Mouse (Mus musculus) liver, postnatal 0 days (tissue): Measurements from ENCODE around the gene Asb17. TPM values are rescaled to one million over a fixed set of nuclear protein-coding genes. Genes with fewer than 3 reads are reported as not detected.
"Not testable (repeated sequence)": the region's sequence is repeated elsewhere in the genome, so short reads cannot be mapped to it uniquely, and the experiment has no call there.

Experiments
- ATAC-seq: fragments of 200-750 bp; cut with Nextera tagmentation; 2 replicates; pipeline ENCODE4 v1.8.0; 2017; ENCODE audit warnings: mild to moderate bottlenecking, moderate library complexity
- DNase-seq: peaks from one replicate; pipeline ENCODE4 v3.0.0-alpha.2; 2016
- H3K27ac ChIP-seq: fragments of 300-500 bp; sonication (generic); 2 replicates; pipeline ENCODE4 v1.5.1; 2014; ENCODE audit warnings: antibody characterized with exemption, moderate library complexity, mild to moderate bottlenecking, low read depth
- H3K27me3 ChIP-seq: fragments of 300-500 bp; sonication (generic); 2 replicates; pipeline ENCODE4 v1.6.1; 2014; ENCODE audit warnings: low read length, control low read depth, mixed read lengths; ENCODE audit not compliant: insufficient read depth
- H3K36me3 ChIP-seq: fragments of 300-500 bp; sonication (generic); replicated peaks from 2 replicates; pipeline ENCODE4 v1.6.1; 2014; ENCODE audit warnings: mild to moderate bottlenecking, control low read depth, low read length, moderate library complexity, mixed read lengths; ENCODE audit not compliant: insufficient read depth
- H3K4me1 ChIP-seq: fragments of 300-500 bp; sonication (generic); 2 replicates; pipeline ENCODE4 v1.6.1; 2014; ENCODE audit warnings: antibody characterized with exemption, mild to moderate bottlenecking, control low read depth; ENCODE audit not compliant: insufficient read depth
- H3K4me2 ChIP-seq: fragments of 300-500 bp; sonication (generic); 2 replicates; pipeline ENCODE4 v1.6.1; 2014; ENCODE audit warnings: low read depth, mild to moderate bottlenecking, low read length, moderate library complexity, mixed read lengths
- H3K4me3 ChIP-seq: fragments of 300-500 bp; sonication (generic); 2 replicates; pipeline ENCODE4 v1.5.1; 2014; ENCODE audit warnings: low read depth, low read length
- H3K9ac ChIP-seq: fragments of 300-500 bp; sonication (generic); replicated peaks from 2 replicates; pipeline ENCODE4 v1.6.1; 2014; ENCODE audit warnings: mild to moderate bottlenecking, moderate library complexity
- H3K9me3 ChIP-seq: fragments of 300-500 bp; sonication (generic); 2 replicates; pipeline ENCODE4 v1.6.1; 2016; ENCODE audit warnings: mild to moderate bottlenecking, control low read depth, low read length, mixed read lengths
- CTCF ChIP-seq: sonication (generic); IDR thresholded peaks from 2 replicates; pipeline ENCODE4 v1.5.1; 2016; ENCODE audit warnings: antibody characterized with exemption, low read depth
- EP300 ChIP-seq: IDR thresholded peaks from 2 replicates; pipeline ENCODE4 v1.6.1; 2016; ENCODE audit warnings: antibody characterized with exemption, low read depth, mild to moderate bottlenecking
- WGBS: fragments of 180-500 bp; shearing (Covaris S2); extraction: QIAGEN DNeasy Blood & Tissue Kit; methylation state at CpG from one replicate; pipeline ENCODE4 v1.1.7; 2014; ENCODE audit not compliant: insufficient replicate concordance; 5-methylcytosine and 5-hydroxymethylcytosine counted together
- polyA plus RNA-seq: library from polyadenylated mRNA; unstranded; fragments of >200 nt; fragmentation: Nextera tagmentation; extraction: Ambion mirVana; gene quantifications from 2 replicates; pipeline ENCODE4 v1.2.1, GENCODE M21; 2015

The Asb17 gene
- polyA plus RNA-seq, 1 experiment from 2014 or later = 0.66 TPM

DNA sequence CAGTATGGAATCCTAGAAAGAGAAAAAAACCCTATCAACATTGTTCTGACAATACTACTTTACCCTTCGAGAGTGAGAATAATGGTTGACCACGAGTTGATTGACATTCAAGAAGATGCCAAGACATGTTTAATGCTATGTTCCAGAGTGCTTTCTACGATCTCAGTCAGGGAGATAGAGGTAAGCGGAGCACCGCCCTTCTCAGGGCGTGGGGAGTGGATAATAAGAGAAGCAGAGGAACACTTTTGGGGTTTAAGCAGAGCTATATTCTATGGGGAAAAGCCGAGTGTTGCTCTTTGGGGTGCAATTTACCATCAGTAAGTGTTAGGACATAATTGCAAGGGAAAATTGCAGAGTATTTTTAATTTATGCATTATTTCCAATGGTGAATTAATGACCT, 6.8 kb downstream of the Asb17 start:
- H3K9me3 ChIP-seq = no peaks in the 10 kb centered on the region
- H3K4me1 ChIP-seq = peaks cover 8% of the 10 kb centered on the region
- H3K27me3 ChIP-seq = no peaks in the 10 kb centered on the region
- no peaks in the 10 kb centered on the region for H3K36me3 ChIP-seq
- H3K4me2 ChIP-seq = peak overlapping the region; percentile 61
- peak overlapping the region; percentile 16 for H3K4me3 ChIP-seq
- ATAC-seq (0 out of 2 replicates have a peak, but pooled peaks have one; percentile 30), DNase-seq (peak; percentile 33)
- WGBS = 51% methylated on average over 7 of the region's 7 CpGs
- no peak overlapping the region; the same call in 1 of the 2 replicates for H3K9ac ChIP-seq
- H3K27ac ChIP-seq = 0 out of 2 replicates have a peak overlapping the region, but pooled peaks have one; percentile 17
- no peak for TF ChIP-seq CTCF
- no peak for TF ChIP-seq EP300

- TF ChIP-seq EP300 (peak; percentile 80), CTCF (no peak)
- H3K27ac ChIP-seq = peak overlapping the region; percentile 76
- H3K9ac ChIP-seq = no peak overlapping the region
- peak; percentile 98 for ATAC-seq
- 48% methylated on average over 8 of the region's 8 CpGs for WGBS
- H3K4me3 ChIP-seq = peak overlapping the region; percentile 27
- H3K36me3 ChIP-seq = no peaks in the 10 kb centered on the region
- H3K4me1 ChIP-seq = peaks cover 7% of the 10 kb centered on the region
- DNase-seq = peak; percentile 70
- no peaks in the 10 kb centered on the region for H3K27me3 ChIP-seq
- H3K4me2 ChIP-seq = 0 out of 2 replicates have a peak overlapping the region, but pooled peaks have one; percentile 42
- H3K9me3 ChIP-seq = no peaks in the 10 kb centered on the region
Observed at GRCm38 (mm10) chr3:153852266-153852665, 8.3 kb downstream of the Asb17 start.

- Histone ChIP-seq H3K4me1 (no peaks in the 10 kb centered on the region), H3K9ac (no peak overlapping the region), H3K9me3 (no peaks in the 10 kb centered on the region), H3K27ac (no peak overlapping the region), H3K36me3 (no peaks in the 10 kb centered on the region), H3K27me3 (no peaks in the 10 kb centered on the region), H3K4me2 (no peak overlapping the region), H3K4me3 (no peak overlapping the region)
- TF ChIP-seq EP300 = no peak
- no peak for TF ChIP-seq CTCF
- DNase-seq (no peak), ATAC-seq (no peak)
- 74% methylated on average over 10 of the region's 10 CpGs for WGBS
Observed at GRCm38 (mm10) chr3:153858350-153859001, 14.5 kb downstream of the Asb17 start.

- not testable (repeated sequence) for H3K4me1 ChIP-seq, H3K36me3 ChIP-seq, H3K9me3 ChIP-seq, H3K27ac ChIP-seq, H3K4me2 ChIP-seq, H3K9ac ChIP-seq, DNase-seq, H3K4me3 ChIP-seq, H3K27me3 ChIP-seq
- 73% methylated on average over 7 of the region's 8 CpGs for WGBS
- peak; percentile 70 for ATAC-seq
Observed at GRCm38 (mm10) chr3:153860392-153860791, 16.4 kb downstream of the Asb17 start.

DNA sequence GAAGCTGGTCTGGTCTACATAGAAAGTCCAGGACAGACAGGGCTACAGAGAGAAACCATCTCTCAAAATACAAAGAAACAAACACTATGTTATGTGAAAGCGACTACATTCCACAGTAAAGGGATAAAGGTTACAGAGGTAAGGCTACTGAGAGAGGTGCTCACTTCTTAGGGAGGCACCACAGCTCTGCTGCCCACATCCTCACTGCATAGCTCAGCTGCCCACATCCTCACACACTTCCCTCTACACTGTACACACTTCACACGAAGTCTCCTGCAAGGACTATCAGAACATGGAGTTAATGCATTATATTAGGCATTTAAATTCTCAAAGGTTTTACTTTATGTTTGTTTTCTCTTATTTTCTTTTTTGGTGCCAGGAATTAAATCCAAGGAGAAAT, 19.8 kb downstream of the Asb17 start:
- no peak overlapping the region for H3K9ac ChIP-seq
- no peak overlapping the region for H3K4me3 ChIP-seq
- no peak overlapping the region for H3K4me2 ChIP-seq
- H3K36me3 ChIP-seq = no peaks in the 10 kb centered on the region
- H3K9me3 ChIP-seq = no peaks in the 10 kb centered on the region
- no peaks in the 10 kb centered on the region for H3K27me3 ChIP-seq
- TF ChIP-seq CTCF (no peak), EP300 (no peak)
- no peak for ATAC-seq
- H3K27ac ChIP-seq = no peak overlapping the region
- no peaks in the 10 kb centered on the region for H3K4me1 ChIP-seq
- WGBS = 50% methylated on average over 2 of the region's 2 CpGs
- DNase-seq = no peak

DNA sequence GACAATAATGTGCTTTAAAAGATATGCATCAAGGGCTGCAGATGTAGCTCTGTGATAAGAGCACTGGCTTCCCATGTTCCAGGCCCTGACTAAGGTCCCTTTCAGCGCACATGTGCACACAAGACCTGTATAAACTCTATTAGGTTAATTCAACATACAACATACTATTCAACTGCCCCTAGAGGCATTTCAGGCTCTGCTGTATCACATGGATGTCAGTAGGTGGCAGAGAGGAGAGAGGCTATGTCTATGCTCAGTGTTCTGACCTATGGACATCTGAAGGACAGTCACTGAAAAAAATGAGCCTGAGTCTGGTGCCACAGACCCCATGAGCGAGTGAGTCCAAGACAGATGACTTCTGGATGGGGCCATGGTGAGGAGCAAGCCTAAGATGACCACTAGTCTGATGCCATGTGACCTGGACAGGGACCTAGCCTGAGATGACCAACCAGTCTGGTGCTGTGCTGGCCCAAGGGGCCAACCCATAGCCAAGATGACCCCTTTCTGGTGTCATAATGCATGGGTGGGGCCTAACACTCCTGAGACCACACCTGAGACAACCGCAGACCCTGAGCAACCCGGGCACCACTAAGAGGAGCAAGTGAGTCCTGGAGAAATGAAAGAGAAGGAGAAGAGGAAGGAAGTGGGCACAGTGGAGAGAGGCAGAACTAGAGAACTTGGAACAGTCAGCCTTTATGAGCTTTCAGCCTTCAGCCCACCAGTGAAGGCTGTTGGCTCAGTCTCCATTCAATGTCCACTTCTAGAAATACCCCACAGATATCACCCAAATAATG, 20.8 kb downstream of the Asb17 start:
- H3K27ac ChIP-seq = no peak overlapping the region
- no peak overlapping the region for H3K9ac ChIP-seq
- no peak overlapping the region for H3K4me3 ChIP-seq
- ATAC-seq = no peak
- H3K4me1 ChIP-seq = no peaks in the 10 kb centered on the region
- DNase-seq = no peak
- no peak for TF ChIP-seq EP300
- TF ChIP-seq CTCF = peak; percentile 55
- H3K36me3 ChIP-seq = no peaks in the 10 kb centered on the region
- 50% methylated on average over 4 of the region's 4 CpGs for WGBS
- H3K27me3 ChIP-seq = no peaks in the 10 kb centered on the region
- no peaks in the 10 kb centered on the region for H3K9me3 ChIP-seq
- H3K4me2 ChIP-seq = no peak overlapping the region
